In genomic region chr5:145083632-145084451, GRCm38 (mm10) we compare ENCODE assay signal across 8 mouse cellular contexts. TPM values are rescaled to one million over a fixed set of nuclear protein-coding genes. Genes with fewer than 3 reads are reported as not detected.
DNase-seq lines count a peak whose midpoint lies in the region; ATAC-seq and TF ChIP-seq lines count a peak whose summit lies in the region.

Arpc1a (plus strand) TSS chr5:145083830.
Kpna7 (minus strand) TSS chr5:145084030.

- H3K27me3 ChIP-seq in E14TG2a.4 (ENCODE audit: insufficient read depth, low read length), result no peaks in the 10 kb centered on the region
- H3K27me3 ChIP-seq in forebrain, embryonic 13.5 days, result no peaks in the 10 kb centered on the region
- no peaks in the 10 kb centered on the region for H3K27me3 ChIP-seq in liver, postnatal 0 days (ENCODE audit: insufficient read depth, low read length)
- H3K27me3 ChIP-seq in neural tube, embryonic 14.5 days (ENCODE audit: control insufficient read depth, insufficient read depth, low read length), result no peaks in the 10 kb centered on the region

- H3K9me3 ChIP-seq in E14TG2a.4 (ENCODE audit: low read length), result no peaks in the 10 kb centered on the region
- no peaks in the 10 kb centered on the region for H3K9me3 ChIP-seq in forebrain, embryonic 13.5 days (replicated peaks)
- no peaks in the 10 kb centered on the region for H3K9me3 ChIP-seq in liver, postnatal 0 days (ENCODE audit: low read length)
- no peaks in the 10 kb centered on the region for H3K9me3 ChIP-seq in neural tube, embryonic 14.5 days (ENCODE audit: control insufficient read depth, low read length)

- no peak for TF ChIP-seq CTCF in E14TG2a.4 (conservative IDR thresholded peaks at IDR 0.05; ENCODE audit: low read length)
- 0 out of 2 replicates have a peak, but pooled peaks have one; percentile 3 for TF ChIP-seq CTCF in liver, postnatal 0 days (IDR thresholded peaks at IDR 0.05; ENCODE audit: low read depth)

- H3K9ac ChIP-seq in forebrain, embryonic 13.5 days, result peak within 1 kb of the TSS; percentile 92
- peak within 1 kb of the TSS; percentile 96 for H3K9ac ChIP-seq in liver, postnatal 0 days (replicated peaks)
- peak within 1 kb of the TSS; percentile 92 for H3K9ac ChIP-seq in neural tube, embryonic 14.5 days (replicated peaks; ENCODE audit: low read depth, low read length)

- peak within 1 kb of the TSS; percentile 84 for H3K4me2 ChIP-seq in forebrain, embryonic 13.5 days
- H3K4me2 ChIP-seq in liver, postnatal 0 days (ENCODE audit: low read depth, low read length), result peak within 1 kb of the TSS; percentile 93
- peak within 1 kb of the TSS; percentile 87 for H3K4me2 ChIP-seq in neural tube, embryonic 14.5 days (ENCODE audit: low read depth, low read length)

- peak within 1 kb of the TSS; percentile 90 for H3K4me3 ChIP-seq in E14TG2a.4 (replicated peaks; ENCODE audit: low read length)
- H3K4me3 ChIP-seq in forebrain, embryonic 13.5 days, result peak within 1 kb of the TSS; percentile 82
- H3K4me3 ChIP-seq in liver, postnatal 0 days (ENCODE audit: low read depth, low read length), result peak within 1 kb of the TSS; percentile 94
- peak within 1 kb of the TSS; percentile 85 for H3K4me3 ChIP-seq in neural tube, embryonic 14.5 days (ENCODE audit: low read depth, low read length)

- ATAC-seq in forebrain, embryonic 13.5 days, result peak; percentile 98
- peak; percentile 97 for ATAC-seq in liver, postnatal 0 days
- peak; percentile 98 for ATAC-seq in neural tube, embryonic 14.5 days (ENCODE audit: low read depth)

- 0 out of 2 replicates have a peak, but pooled peaks cover 4% of the 10 kb centered on the region for H3K36me3 ChIP-seq in E14TG2a.4 (ENCODE audit: insufficient read depth, low read length)
- peaks cover 12% of the 10 kb centered on the region for H3K36me3 ChIP-seq in forebrain, embryonic 13.5 days (ENCODE audit: poor library complexity, severe bottlenecking)
- peaks cover 7% of the 10 kb centered on the region; the same call in 1 of the 2 replicates for H3K36me3 ChIP-seq in liver, postnatal 0 days (replicated peaks; ENCODE audit: insufficient read depth, low read length)
- H3K36me3 ChIP-seq in neural tube, embryonic 14.5 days (ENCODE audit: control insufficient read depth, insufficient read depth, low read length), result no peaks in the 10 kb centered on the region

- peak; percentile 90 for DNase-seq in c-Kit-positive CD71-positive TER-119-positive erythroid progenitor cells, embryonic 14.5 days (ENCODE audit: low spot score)
- DNase-seq in heart, postnatal 10 days, result peak; percentile 95
- peak; percentile 88 for DNase-seq in large intestine, adult 2 months (ENCODE audit: low read depth, low spot score)
- peak; percentile 96 for DNase-seq in liver, postnatal 0 days
- peak; percentile 96 for DNase-seq in testis, postnatal 10 days (ENCODE audit: low spot score)

- H3K27ac ChIP-seq in forebrain, embryonic 13.5 days, result peak within 1 kb of the TSS; percentile 79
- H3K27ac ChIP-seq in liver, postnatal 0 days (ENCODE audit: low read depth), result peak within 1 kb of the TSS; percentile 85
- H3K27ac ChIP-seq in neural tube, embryonic 14.5 days (ENCODE audit: low read depth, low read length), result peak within 1 kb of the TSS; percentile 84

- peaks cover 18% of the 10 kb centered on the region for H3K4me1 ChIP-seq in E14TG2a.4 (replicated peaks; ENCODE audit: low read depth, low read length)
- peaks cover 11% of the 10 kb centered on the region for H3K4me1 ChIP-seq in forebrain, embryonic 13.5 days
- peaks cover 11% of the 10 kb centered on the region for H3K4me1 ChIP-seq in liver, postnatal 0 days (ENCODE audit: insufficient read depth)
- H3K4me1 ChIP-seq in neural tube, embryonic 14.5 days (ENCODE audit: control insufficient read depth, insufficient read depth, low read length), result peaks cover 9% of the 10 kb centered on the region

- 1% methylated on average over 54 of the region's 54 CpGs for WGBS in forebrain, embryonic 13.5 days
- under 1% methylated on average over 54 of the region's 54 CpGs for WGBS in large intestine, adult 2 months
- 2% methylated on average over 52 of the region's 54 CpGs for WGBS in liver, postnatal 0 days (ENCODE audit: insufficient replicate concordance)
- WGBS in neural tube, embryonic 14.5 days, result under 1% methylated on average over 54 of the region's 54 CpGs

- no peak for TF ChIP-seq EP300 in liver, postnatal 0 days (IDR thresholded peaks at IDR 0.05; ENCODE audit: low read depth)

- intact Hi-C loops in heart, postnatal 10 days (cut with DNase I), result loop anchor here (2.0 to 10.0 kb wide), 2 partner anchors 57 to 189 kb away; partner anchors contain the start of genes Bud31 and Pdap1

RNA-seq across cellular contexts. Expression of gene Arpc1a, which starts in this region (rescaled TPM):
- polyA plus RNA-seq in forebrain, embryonic 13.5 days (2015; fragmentation: Nextera tagmentation; extraction: Ambion mirVana), result 207 and 209 TPM in 2 replicates
- total RNA-seq in heart, postnatal 10 days (2021), result 10 to 100 TPM; 73.9 to 74.7 TPM
- polyA plus RNA-seq in large intestine, adult 2 months (2012; rRNA removed), result 146 and 160 TPM in 2 replicates
- 49.1 and 51.1 TPM in 2 replicates for polyA plus RNA-seq in liver, postnatal 0 days (2015; fragmentation: Nextera tagmentation; extraction: Ambion mirVana)
- 243 and 254 TPM in 2 replicates for polyA plus RNA-seq in neural tube, embryonic 14.5 days (2014; fragmentation: Nextera tagmentation; extraction: Ambion mirVana)

RNA-seq across cellular contexts. Expression of gene Kpna7, which starts in this region (rescaled TPM):
- not detected in 2 replicates for polyA plus RNA-seq in forebrain, embryonic 13.5 days (2015; fragmentation: Nextera tagmentation; extraction: Ambion mirVana)
- total RNA-seq in heart, postnatal 10 days (2021), result not detected
- polyA plus RNA-seq in large intestine, adult 2 months (2012; rRNA removed), result not detected in 2 replicates
- polyA plus RNA-seq in liver, postnatal 0 days (2015; fragmentation: Nextera tagmentation; extraction: Ambion mirVana), result not detected in 2 replicates
- polyA plus RNA-seq in neural tube, embryonic 14.5 days (2014; fragmentation: Nextera tagmentation; extraction: Ambion mirVana), result not detected in 2 replicates

Comparison
In these comparisons a context has a peak if more than half of its experiments do, and no peak if none do; other contexts are left out.
1. Peak in every context shown above with its lines: DNase-seq, ATAC-seq, H3K4me3 ChIP-seq and H3K27ac ChIP-seq.